Mouse (Mus musculus) stomach, embryonic 14.5 days (tissue): ENCODE data around the gene Taf1a. TPM values are rescaled to one million over a fixed set of nuclear protein-coding genes. Genes with fewer than 3 reads are reported as not detected.
"Not testable (repeated sequence)": the region's sequence is repeated elsewhere in the genome, so short reads cannot be mapped to it uniquely, and the experiment has no call there.

Source experiments
- ATAC-seq: fragments of 200-750 bp; cut with Nextera tagmentation; 2 replicates; pipeline ENCODE4 v1.8.0; 2017; ENCODE audit warnings: low read depth, moderate TSS enrichment; ENCODE audit not compliant: insufficient number of reproducible peaks, insufficient read depth, low FRiP score
- H3K27ac ChIP-seq: fragments of 300-500 bp; sonication (generic); 2 replicates; pipeline ENCODE4 v1.5.1; 2014; ENCODE audit warnings: mild to moderate bottlenecking, low read length, moderate library complexity, mixed read lengths
- H3K27me3 ChIP-seq: fragments of 300-500 bp; sonication (generic); 2 replicates; pipeline ENCODE4 v1.6.1; 2014; ENCODE audit warnings: low read length, control low read depth, mixed read lengths; ENCODE audit not compliant: control insufficient read depth, insufficient read depth
- H3K36me3 ChIP-seq: fragments of 300-500 bp; sonication (generic); 2 replicates; pipeline ENCODE4 v1.6.1; 2014; ENCODE audit warnings: mild to moderate bottlenecking, control low read depth, low read length, moderate library complexity, mixed read lengths; ENCODE audit not compliant: control insufficient read depth, insufficient read depth
- H3K4me1 ChIP-seq: fragments of 300-500 bp; sonication (generic); 2 replicates; pipeline ENCODE4 v1.6.1; 2014; ENCODE audit warnings: low read length, control low read depth, mixed read lengths; ENCODE audit not compliant: control insufficient read depth, insufficient read depth
- H3K4me2 ChIP-seq: fragments of 300-500 bp; sonication (generic); replicated peaks from 2 replicates; pipeline ENCODE4 v1.6.1; 2014; ENCODE audit warnings: low read depth, low read length, control low read depth
- H3K4me3 ChIP-seq: fragments of 300-500 bp; sonication (generic); 2 replicates; pipeline ENCODE4 v1.5.1; 2014; ENCODE audit warnings: low read depth, low read length, control low read depth
- H3K9ac ChIP-seq: fragments of 300-500 bp; sonication (generic); replicated peaks from 2 replicates; pipeline ENCODE4 v1.6.1; 2014; ENCODE audit warnings: low read depth, mild to moderate bottlenecking, control low read depth, low read length, moderate library complexity, mixed read lengths
- H3K9me3 ChIP-seq: fragments of 300-500 bp; sonication (generic); 2 replicates; pipeline ENCODE4 v1.6.1; 2016; ENCODE audit warnings: low read depth, low read length, control low read depth; ENCODE audit not compliant: control insufficient read depth
- WGBS: fragments of 180-500 bp; shearing (Covaris S2); extraction: QIAGEN DNeasy Blood & Tissue Kit; methylation state at CpG from one replicate; pipeline ENCODE4 v1.1.7; 2014; 5-methylcytosine and 5-hydroxymethylcytosine counted together
- polyA plus RNA-seq: library from polyadenylated mRNA; unstranded; fragments of >200 nt; fragmentation: Nextera tagmentation; extraction: Ambion mirVana; gene quantifications from 2 replicates; pipeline ENCODE4 v1.2.1, GENCODE M21; 2014

The Taf1a gene
- polyA plus RNA-seq, result 23.2 and 24.7 TPM in 2 replicates

GRCm38 (mm10) chr1:183388426-183389406, at the start of gene Taf1a:
Gene Taf1a (plus strand): TSS chr1:183388981.
- peak; percentile 99 for ATAC-seq
- H3K27ac ChIP-seq, result no peak within 1 kb of the TSS
- peak within 1 kb of the TSS; percentile 43; the same call in 1 of the 2 replicates for H3K9ac ChIP-seq
- peaks cover 4% of the 10 kb centered on the region; the same call in 1 of the 2 replicates for H3K27me3 ChIP-seq
- 7% methylated on average over 44 of the region's 44 CpGs for WGBS
- H3K4me1 ChIP-seq, result peaks cover 3% of the 10 kb centered on the region; the same call in 1 of the 2 replicates
- peak within 1 kb of the TSS; percentile 66 for H3K4me3 ChIP-seq
- peak within 1 kb of the TSS; percentile 67 for H3K4me2 ChIP-seq
- H3K9me3 ChIP-seq, result no peaks in the 10 kb centered on the region
- no peaks in the 10 kb centered on the region; the same call in 1 of the 2 replicates for H3K36me3 ChIP-seq

GRCm38 (mm10) chr1:183342902-183343301, 45.9 kb upstream of the Taf1a start:
- ATAC-seq, H3K4me2 ChIP-seq, H3K4me1 ChIP-seq, H3K9me3 ChIP-seq, H3K4me3 ChIP-seq, H3K27ac ChIP-seq, H3K9ac ChIP-seq, H3K27me3 ChIP-seq: not testable (repeated sequence)
- H3K36me3 ChIP-seq, result peaks cover 26% of the 10 kb centered on the region
- 91% methylated on average over 1 of the region's 1 CpGs for WGBS

GRCm38 (mm10) chr1:183344886-183345816, 43.6 kb upstream of the Taf1a start:
- peak overlapping the region; percentile 77 for H3K27ac ChIP-seq
- peaks cover 10% of the 10 kb centered on the region; the same call in 1 of the 2 replicates for H3K4me1 ChIP-seq
- H3K36me3 ChIP-seq, result peaks cover 16% of the 10 kb centered on the region
- H3K4me3 ChIP-seq, result peak overlapping the region; percentile 63
- H3K4me2 ChIP-seq, result peak overlapping the region; percentile 91
- H3K9me3 ChIP-seq, result no peaks in the 10 kb centered on the region
- WGBS, result under 1% methylated on average over 72 of the region's 72 CpGs
- peak; percentile 95 for ATAC-seq
- peak overlapping the region; percentile 67 for H3K9ac ChIP-seq
- H3K27me3 ChIP-seq, result no peaks in the 10 kb centered on the region

- Histone ChIP-seq H3K27ac (peak overlapping the region; percentile 17; the same call in 1 of the 2 replicates), H3K9me3 (no peaks in the 10 kb centered on the region), H3K9ac (peak overlapping the region; percentile 67), H3K4me3 (peak overlapping the region; percentile 63), H3K4me2 (peak overlapping the region; percentile 91), H3K4me1 (peaks cover 10% of the 10 kb centered on the region; the same call in 1 of the 2 replicates), H3K36me3 (peaks cover 19% of the 10 kb centered on the region), H3K27me3 (no peaks in the 10 kb centered on the region)
- WGBS, result 4% methylated on average over 10 of the region's 10 CpGs
- ATAC-seq, result no peak; the same call in none of the 2 replicates
Measured at GRCm38 (mm10) chr1:183345817-183346195, 43.0 kb upstream of the Taf1a start.

GRCm38 (mm10) chr1:183349840-183350239, 38.9 kb upstream of the Taf1a start:
- 26% methylated on average over 6 of the region's 6 CpGs for WGBS
- H3K36me3 ChIP-seq, result peaks cover 32% of the 10 kb centered on the region
- ATAC-seq, result no peak
- H3K4me2 ChIP-seq, result no peak overlapping the region
- H3K4me3 ChIP-seq, result no peak overlapping the region
- H3K9ac ChIP-seq, result no peak overlapping the region
- no peaks in the 10 kb centered on the region for H3K27me3 ChIP-seq
- H3K4me1 ChIP-seq, result peaks cover 10% of the 10 kb centered on the region; the same call in 1 of the 2 replicates
- no peaks in the 10 kb centered on the region for H3K9me3 ChIP-seq
- no peak overlapping the region for H3K27ac ChIP-seq

GRCm38 (mm10) chr1:183358901-183359300, 29.9 kb upstream of the Taf1a start:
- no peak overlapping the region for H3K9ac ChIP-seq
- no peak overlapping the region for H3K4me3 ChIP-seq
- WGBS, result 89% methylated on average over 3 of the region's 3 CpGs
- H3K27ac ChIP-seq, result no peak overlapping the region
- H3K36me3 ChIP-seq, result peaks cover 61% of the 10 kb centered on the region
- H3K9me3 ChIP-seq, result no peaks in the 10 kb centered on the region
- no peaks in the 10 kb centered on the region for H3K4me1 ChIP-seq
- ATAC-seq, result no peak
- H3K27me3 ChIP-seq, result no peaks in the 10 kb centered on the region
- H3K4me2 ChIP-seq, result no peak overlapping the region

GRCm38 (mm10) chr1:183362301-183362700, 26.5 kb upstream of the Taf1a start:
- peaks cover under 1% of the 10 kb centered on the region; the same call in 1 of the 2 replicates for H3K4me1 ChIP-seq
- H3K36me3 ChIP-seq, result peaks cover 50% of the 10 kb centered on the region
- no peak for ATAC-seq
- no peaks in the 10 kb centered on the region for H3K27me3 ChIP-seq
- H3K4me2 ChIP-seq, result no peak overlapping the region
- no peak overlapping the region for H3K4me3 ChIP-seq
- H3K27ac ChIP-seq, result no peak overlapping the region
- H3K9me3 ChIP-seq, result no peaks in the 10 kb centered on the region
- WGBS, result 79% methylated on average over 5 of the region's 5 CpGs
- H3K9ac ChIP-seq, result no peak overlapping the region
